Comparison of ENCODE assay signal across 28 mouse cellular contexts in genomic region chr7:24563837-24564206, GRCm38 (mm10). TPM values are rescaled to one million over a fixed set of nuclear protein-coding genes. Genes with fewer than 3 reads are reported as not detected.
"Had no signal": no experiment of that assay in that cellular context is flagged by ENCODE, and none has a peak within 500 bp of the region (broad histone marks: within the 10 kb centered on the region; RNA-seq: fewer than 3 reads in every experiment).

No protein-coding gene starts in this region.

- H3K9me3 ChIP-seq: limb, embryonic 12.5 days; limb, embryonic 15.5 days; liver, embryonic 13.5 days; midbrain, embryonic 12.5 days; neural tube, embryonic 13.5 days; stomach, embryonic 15.5 days had no signal

- H3K9ac ChIP-seq: limb, embryonic 12.5 days; limb, embryonic 15.5 days; liver, embryonic 13.5 days; midbrain, embryonic 12.5 days; neural tube, embryonic 13.5 days; stomach, embryonic 15.5 days had no signal

- H3K27ac ChIP-seq: limb, embryonic 12.5 days; limb, embryonic 15.5 days; liver, embryonic 13.5 days; midbrain, embryonic 12.5 days; neural tube, embryonic 13.5 days; stomach, embryonic 15.5 days had no signal

- H3K4me2 ChIP-seq: limb, embryonic 12.5 days; limb, embryonic 15.5 days; liver, embryonic 13.5 days; midbrain, embryonic 12.5 days; neural tube, embryonic 13.5 days; stomach, embryonic 15.5 days had no signal

- H3K4me3 ChIP-seq: limb, embryonic 12.5 days; limb, embryonic 15.5 days; liver, embryonic 13.5 days; midbrain, embryonic 12.5 days; myocyte; neural tube, embryonic 13.5 days; stomach, embryonic 15.5 days had no signal

- DNase-seq: kidney, adult 2 months; kidney, postnatal 10 days; kidney, postnatal 4 days; left cerebral cortex, postnatal 4 days; liver, embryonic 13.5 days; lung, adult 2 months; lung, postnatal 14 days; lung, postnatal 4 days; retina, postnatal 1 day; right cerebral cortex, postnatal 25 days; spleen, adult 18-20 months; thymus, postnatal 25 days had no signal

- ATAC-seq: midbrain, embryonic 16.5 days had no signal

- H3K4me1 ChIP-seq: limb, embryonic 12.5 days; limb, embryonic 15.5 days; liver, embryonic 13.5 days; midbrain, embryonic 12.5 days; neural tube, embryonic 13.5 days; stomach, embryonic 15.5 days had no signal

- H3K27me3 ChIP-seq: limb, embryonic 12.5 days; limb, embryonic 15.5 days; liver, embryonic 13.5 days; midbrain, embryonic 12.5 days; neural tube, embryonic 13.5 days; stomach, embryonic 15.5 days had no signal

RNA-seq across cellular contexts. Expression of gene Pinlyp, which starts 17.9 kb away (rescaled TPM):
- total RNA-seq: layer of hippocampus, adult 18-20 months; layer of hippocampus, postnatal 14 days; left cerebral cortex, adult 8-10 months; left cerebral cortex, postnatal 14 days; megakaryocyte progenitor cell, adult 5-6 weeks; megakaryocyte-erythroid progenitor cell, adult 5-6 weeks; monocyte, adult 5-6 weeks; neutrophil, adult 5-6 weeks had no signal
- polyA plus RNA-seq: kidney, adult 2 months; limb, embryonic 12.5 days; liver, embryonic 13.5 days; liver, embryonic 16.5 days; midbrain, embryonic 12.5 days; midbrain, embryonic 16.5 days; neural tube, embryonic 13.5 days had no signal

RNA-seq across cellular contexts. Expression of gene Zfp575, which starts 23.6 kb away (rescaled TPM):
- total RNA-seq: megakaryocyte-erythroid progenitor cell, adult 5-6 weeks; monocyte, adult 5-6 weeks; neutrophil, adult 5-6 weeks had no signal
